Mouse (Mus musculus) mesoderm, embryonic 11.5 days (tissue): ENCODE measurements around the gene Prpf8.

Source experiments
- DNase-seq: peaks from one replicate; pipeline ENCODE4 v3.0.0-alpha.2; 2012; ENCODE audit warnings: low read depth, low spot score

The Prpf8 gene

DNA sequence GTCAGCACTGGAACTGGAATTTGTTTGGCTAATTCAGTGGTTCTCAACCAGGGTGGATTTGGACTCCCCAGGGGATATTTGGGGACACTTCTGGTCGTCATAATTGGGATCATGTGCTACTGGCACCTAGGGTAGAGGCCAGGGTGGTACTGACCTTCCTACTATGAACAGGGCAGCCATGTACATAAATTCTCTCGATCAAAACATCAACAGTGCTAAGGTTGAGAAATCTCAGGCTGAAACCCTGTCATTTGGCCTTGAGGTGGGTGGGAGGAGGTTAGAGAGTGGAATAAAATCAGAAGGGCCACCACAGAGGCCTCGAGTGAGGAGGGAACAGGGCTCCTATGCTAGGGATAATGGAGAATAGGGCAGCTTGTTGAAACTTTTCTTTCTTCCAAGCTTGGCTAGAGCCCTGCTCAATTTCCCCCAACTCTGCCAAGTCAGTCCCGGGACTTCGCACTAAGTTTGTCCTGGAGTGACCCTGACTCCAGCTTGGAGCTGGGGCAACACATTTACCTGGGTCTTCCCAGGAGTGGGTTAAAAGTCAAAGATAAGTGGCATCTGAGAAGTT lies 27.4 kb upstream of the Prpf8 start:
- no peak for DNase-seq

DNA sequence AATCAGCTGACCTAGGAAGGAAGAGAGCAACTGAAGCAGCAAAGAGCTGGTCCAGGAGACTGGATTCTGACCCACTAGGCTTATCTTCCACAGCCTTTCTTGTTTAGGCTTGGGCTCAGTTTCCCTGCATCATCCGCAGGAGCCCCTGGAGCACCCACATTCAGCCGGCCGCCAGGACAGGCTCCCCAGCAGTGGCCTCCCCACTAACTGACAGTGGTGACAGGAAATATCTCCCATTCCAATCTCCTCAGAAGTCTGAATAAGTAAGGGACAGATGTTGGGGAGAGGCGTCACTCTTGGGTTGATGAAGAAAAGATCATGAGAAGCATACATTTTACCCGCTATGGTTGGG lies 26.9 kb upstream of the Prpf8 start:
- DNase-seq: no peak

DNA sequence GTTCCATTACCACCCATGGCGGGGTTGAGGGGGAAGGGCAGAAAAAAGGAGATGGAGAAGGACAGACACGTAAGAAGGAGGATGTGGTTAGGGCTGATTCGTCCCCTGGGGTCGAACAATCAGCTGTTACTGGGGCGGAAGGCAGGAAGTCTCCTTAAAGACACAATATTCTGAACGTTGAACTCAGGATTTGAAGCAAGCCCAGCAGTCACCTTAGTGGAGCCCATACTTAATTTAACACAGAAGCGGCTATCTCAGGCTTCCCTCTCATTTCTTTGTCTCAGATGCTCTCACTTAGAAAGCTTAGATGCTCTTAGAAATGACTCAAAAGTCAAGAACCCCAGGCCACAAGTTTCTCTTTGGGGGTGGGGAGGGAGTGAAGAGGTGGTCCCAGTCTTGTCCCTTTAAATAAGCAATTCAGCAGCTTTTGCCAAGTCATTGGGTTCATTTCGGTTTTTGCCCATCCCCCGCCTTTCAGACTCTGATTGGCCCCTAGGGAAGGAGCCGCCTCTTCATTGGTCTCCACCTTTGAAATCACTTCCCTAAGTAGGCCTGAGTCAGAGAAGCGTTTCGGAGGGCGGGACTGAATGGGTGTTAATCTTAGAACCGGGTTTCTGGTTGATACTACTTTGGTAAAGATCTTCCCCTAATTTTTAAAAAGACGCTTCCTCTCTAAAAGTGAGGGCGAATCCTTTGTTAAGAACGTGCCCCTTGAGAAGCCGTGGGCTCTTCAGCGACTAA lies 26.3 kb upstream of the Prpf8 start:
- peak; percentile 89 for DNase-seq

DNA sequence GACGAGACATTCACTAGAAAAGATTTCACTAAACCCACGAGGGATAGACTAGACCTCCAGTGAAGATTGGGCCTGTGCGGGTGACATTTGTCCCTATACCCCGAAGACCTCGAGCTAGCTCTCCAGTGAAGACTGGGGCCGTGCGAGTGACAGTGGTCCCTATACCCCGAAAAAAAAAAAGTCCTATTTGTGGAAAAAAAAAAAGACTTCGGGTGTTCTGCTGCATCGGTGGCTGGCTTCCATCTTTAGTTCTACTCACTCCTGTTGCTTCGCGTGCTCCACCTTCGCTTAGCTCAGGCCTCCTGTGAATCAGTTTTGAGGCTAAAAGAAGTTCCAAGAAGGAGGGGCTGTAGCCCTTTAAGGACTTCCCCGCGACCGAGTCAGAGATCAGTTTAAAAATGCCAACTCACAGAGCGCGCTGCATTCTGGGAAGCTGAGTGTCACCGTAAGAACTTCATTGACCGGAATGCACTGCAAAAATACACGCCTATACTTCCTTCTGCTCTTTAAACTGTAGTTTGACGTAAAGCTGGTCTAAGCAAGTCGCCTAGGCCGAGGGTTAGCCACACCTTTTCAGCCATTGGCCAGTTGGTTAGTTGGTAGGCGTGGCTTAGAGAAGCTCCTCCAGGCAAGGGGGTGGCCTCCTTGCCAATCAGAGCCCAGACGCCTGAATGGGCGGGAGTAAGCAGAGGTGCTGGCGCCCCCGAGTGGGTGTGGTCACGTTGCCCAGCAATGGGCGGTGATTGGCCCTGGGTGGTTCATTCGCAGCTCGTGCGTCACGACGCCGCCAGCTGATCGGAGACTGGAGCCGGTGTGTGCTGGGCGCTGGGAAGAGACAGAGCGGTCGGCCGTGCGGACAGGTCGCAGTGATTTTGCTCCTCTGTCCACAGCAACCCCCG lies 25.5 kb upstream of the Prpf8 start, which contains the start of gene Tlcd2:
TSS of gene Tlcd2 (plus strand) at position 872 of the 899 bp plus-strand sequence.
- DNase-seq: peak; percentile 100

DNA sequence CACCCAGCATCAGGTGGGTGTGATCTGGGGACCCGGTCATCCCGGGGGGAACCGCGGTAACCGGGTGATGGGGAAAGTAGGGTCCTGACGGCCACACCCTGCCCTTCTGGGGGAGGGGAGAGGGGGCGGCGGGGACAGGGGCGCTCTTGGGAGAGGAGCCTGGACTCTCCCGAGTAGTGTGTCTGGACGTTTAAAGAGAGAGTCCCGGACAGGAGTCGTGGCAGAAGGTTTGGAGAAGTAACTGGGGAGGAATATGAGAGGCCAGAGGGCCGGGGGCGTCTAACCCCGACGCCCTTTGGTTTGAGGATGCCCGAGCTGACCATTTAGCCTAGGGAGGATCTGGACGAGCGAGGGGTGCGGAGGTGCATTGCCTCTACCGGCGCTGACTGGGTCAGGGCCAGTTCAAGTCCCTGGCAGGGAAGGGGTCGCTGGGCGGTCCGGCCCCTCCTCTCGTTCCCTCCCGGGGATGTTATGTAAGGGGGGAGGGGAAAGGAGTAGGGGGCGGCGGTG lies 24.8 kb upstream of the Prpf8 start:
- no peak for DNase-seq

DNA sequence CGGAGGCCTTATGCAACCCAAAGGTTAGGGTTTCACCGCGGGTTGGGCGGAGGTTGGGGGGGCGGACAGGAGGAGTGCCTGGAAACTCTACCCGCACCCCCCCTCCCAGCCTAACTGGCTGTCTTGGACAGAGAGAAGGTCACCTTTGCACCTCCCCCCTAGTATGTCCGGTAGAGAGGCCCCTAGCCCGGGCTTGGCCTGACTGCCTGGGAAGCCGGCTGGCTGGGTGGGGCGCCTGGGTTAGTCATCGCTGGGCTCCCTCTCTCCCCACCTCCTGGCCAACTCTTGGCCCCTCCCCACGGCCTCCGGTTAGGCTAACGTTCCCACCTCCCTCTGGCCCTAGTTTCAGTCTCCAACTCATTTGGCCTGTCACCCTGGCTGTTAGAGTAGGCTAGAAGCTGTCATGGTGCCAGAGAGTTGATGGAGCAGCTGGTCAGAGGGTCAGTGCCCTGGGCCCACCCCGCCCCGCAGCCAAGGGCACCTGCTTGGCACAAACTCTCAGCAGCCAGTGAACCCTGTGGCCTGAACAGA lies 24.3 kb upstream of the Prpf8 start:
- DNase-seq: peak; percentile 17

DNA sequence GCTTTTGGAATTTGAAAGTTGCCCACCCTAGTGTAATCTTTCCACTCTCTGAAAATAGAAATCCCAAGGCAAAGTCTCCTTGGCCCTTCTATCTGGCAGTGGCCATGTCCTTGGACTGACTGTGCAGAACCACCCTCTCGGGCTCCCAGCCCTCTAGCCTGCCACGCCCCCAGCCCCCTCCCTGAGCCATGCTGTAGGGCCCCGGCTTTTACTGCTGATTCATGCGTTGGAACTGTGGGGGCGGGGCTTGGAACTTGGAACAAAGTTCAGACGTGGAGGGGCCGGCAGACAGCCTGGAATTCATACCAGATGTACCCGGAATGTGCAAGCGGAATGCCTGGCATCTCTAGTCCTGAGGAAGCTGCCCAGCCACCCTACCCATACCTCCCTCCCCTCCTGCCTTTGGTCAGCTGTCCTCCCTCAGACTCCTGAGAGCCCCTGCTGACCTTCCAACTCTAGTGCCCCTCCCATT lies 23.7 kb upstream of the Prpf8 start:
- peak; percentile 94 for DNase-seq

DNA sequence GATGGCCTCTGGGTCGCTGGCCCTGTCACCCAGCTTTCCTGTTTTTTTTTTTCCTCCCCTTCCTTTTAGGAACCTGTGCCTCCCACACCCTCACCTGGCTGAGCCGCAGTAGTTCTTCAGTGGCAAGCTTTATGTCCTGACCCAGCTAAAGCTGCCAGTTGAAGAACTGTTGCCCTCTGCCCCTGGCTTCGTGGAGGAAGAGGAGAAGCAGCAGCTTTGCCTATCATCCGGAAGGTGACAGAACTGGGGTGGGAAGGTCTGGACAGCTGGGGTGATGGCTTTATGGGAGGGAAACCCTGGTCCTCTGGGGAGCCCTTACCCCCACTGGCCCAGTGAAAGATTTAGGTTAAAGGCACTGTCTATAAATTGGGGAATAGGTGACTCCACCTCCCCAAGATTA lies 23.0 kb upstream of the Prpf8 start:
- DNase-seq: no peak

DNA sequence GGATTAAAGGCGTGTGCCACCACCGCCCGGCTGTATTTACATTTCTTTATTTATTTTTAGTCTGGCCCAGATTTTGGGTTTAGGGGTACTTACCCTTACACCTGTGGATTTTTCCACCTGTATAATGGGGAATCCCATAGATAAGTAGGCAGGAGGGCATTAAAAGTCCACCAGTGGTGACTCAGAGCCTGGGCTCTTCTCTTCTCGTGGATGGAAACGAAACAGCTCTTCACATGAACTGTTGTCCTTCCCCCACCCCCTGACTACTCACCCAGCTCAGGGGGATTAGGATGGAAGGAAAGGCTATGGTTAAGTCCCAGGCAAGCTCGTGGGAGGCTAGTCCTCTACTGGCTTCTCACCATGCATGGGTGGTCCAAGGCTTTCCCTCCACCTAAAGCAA lies 22.2 kb upstream of the Prpf8 start:
- DNase-seq: no peak

DNA sequence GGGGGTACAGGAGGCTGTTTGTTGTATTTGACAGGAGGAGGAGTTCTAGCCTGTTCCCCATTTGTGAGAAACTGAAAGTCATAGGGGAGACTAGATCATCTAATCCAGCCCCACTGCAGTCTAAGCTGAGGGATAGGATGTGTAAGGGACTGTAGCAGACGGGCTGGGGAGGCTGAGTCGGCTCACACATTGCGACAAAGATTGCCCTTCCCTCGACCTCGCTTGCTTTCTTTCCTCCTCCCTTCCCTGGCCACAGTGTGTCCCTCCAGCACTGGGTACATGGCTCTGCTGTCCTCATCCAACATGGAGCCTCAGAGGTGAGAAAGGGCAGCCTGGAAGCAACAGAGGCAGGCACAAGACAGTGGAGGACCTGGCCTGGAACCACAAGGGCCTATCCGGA lies 21.6 kb upstream of the Prpf8 start:
- no peak for DNase-seq

DNA sequence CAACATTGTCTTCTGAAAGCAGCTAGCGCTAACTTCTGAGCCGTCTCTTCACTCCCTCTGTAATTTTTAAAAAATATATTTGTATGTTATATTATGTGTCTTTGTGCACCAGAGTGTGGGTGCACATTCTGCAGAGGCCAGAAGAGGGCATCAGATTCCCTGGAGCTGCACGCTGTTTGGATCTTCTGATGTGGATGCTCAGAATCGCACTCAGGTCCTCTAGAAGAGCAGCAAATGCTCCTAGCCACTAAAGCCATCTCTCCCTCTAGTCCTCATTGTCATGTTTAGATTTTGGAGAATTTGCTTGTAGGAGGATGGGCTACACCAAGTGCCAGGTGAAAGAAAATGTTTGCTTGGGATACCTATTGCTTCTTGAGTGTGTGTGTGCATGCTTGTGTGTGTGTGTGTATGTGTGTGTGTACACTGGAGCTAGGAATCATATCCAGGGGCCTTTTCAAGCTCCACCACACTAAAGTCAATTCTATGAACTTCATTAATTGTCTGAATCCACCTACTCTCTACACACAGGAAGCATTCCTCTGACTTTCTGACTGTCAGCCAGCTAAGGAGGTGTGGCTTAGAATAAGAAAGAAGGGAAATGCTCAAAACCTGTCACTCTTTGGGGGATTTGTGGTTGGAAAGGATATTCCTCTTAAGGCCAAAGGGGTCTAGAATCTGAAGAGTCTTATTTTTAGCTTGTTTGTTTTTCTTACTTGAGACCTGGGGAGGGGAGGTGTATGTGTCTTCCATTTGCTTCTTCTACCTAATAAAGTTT lies 19.7 kb upstream of the Prpf8 start:
- no peak for DNase-seq

DNA sequence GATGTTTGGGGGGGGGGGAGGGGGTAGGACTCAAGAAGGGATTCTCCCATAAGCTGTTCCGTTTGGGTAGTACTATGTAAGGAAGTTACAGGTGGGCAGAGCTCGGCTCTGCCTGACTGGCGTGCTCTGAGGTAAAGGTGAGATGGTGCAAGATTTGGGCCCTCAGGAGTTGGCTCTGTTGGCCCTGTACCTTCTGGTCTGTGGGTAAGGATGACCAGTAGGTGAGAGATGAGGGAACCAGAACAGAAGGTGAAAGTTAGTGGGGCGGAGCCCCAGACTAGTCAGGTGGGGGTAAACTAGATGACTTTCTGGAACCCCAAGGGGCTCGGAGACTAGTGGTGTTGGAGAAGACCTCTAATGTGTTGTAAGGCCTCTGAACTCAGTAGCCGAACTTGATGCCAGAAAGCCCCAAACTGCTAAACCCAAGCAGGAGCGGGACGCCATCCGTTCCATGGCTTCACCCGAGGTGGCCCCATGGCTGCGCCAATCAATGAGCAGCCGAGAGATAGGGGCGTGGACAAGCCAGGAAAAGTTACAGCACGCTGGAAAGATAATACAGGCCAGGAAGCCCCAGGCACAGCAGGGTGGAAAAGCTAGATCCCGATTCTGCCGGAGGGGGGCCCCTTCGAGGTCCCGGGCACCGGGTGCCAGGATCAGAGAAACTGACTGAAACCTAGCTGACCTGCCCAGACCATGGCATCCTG lies 19.0 kb upstream of the Prpf8 start:
- peak; percentile 49 for DNase-seq

DNA sequence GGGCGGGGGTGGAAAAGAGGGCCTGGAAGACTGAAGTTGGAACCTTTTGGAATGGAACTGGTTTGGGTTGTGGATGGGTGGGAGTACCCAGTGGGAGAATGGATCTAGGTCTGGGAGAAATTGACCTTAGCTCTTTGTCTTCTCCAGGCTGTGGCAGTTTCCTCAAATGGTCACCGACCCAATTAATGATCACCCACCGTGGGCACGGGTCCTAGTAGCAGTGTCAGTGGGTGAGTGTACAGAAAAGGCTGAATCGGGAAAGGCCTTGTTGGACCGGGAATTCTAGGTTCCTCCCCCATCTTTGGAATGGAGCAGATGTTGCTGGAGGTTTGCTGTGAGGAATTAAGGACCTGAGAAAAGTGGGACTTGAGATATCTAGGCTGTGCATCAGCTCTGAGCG lies 18.2 kb upstream of the Prpf8 start:
- DNase-seq: no peak

DNA sequence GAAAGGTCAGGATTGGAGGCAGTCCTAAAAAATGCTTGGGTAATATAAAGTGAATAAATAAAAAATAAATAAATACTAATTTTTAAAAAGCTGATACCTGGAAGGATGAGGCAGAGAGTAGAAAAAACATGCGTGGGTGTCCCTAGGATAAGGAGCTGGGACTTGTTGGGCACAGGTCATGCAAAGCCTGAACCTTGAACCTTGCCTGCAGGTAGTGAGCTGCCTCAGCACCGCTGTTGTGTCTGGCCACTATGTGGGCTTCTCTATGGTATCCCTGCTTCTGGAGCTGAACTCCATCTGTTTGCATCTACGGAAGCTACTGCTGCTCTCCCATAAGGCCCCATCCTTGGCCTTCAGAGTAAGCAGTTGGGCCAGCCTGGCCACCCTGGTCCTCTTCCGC lies 17.4 kb upstream of the Prpf8 start:
- no peak for DNase-seq

DNA sequence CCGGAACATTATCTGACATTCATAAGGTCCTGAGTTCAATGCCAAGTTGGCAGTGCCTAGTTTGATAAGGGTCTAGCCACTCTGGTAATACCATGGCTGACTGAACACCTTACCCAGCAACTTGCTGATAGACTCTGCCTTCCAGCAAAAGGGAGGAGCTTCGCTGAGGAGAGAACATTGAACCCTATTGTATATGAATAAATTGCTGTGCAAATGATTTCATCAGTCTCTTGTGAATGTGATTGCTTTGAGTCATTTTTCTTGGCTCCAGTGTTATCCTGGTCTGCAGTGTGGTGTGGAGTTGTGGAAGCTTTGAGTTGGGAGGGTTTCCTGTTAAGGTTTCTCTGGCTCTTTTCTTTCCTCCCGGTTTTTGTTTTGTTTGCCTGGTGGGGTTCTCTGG lies 15.9 kb upstream of the Prpf8 start:
- no peak for DNase-seq

DNA sequence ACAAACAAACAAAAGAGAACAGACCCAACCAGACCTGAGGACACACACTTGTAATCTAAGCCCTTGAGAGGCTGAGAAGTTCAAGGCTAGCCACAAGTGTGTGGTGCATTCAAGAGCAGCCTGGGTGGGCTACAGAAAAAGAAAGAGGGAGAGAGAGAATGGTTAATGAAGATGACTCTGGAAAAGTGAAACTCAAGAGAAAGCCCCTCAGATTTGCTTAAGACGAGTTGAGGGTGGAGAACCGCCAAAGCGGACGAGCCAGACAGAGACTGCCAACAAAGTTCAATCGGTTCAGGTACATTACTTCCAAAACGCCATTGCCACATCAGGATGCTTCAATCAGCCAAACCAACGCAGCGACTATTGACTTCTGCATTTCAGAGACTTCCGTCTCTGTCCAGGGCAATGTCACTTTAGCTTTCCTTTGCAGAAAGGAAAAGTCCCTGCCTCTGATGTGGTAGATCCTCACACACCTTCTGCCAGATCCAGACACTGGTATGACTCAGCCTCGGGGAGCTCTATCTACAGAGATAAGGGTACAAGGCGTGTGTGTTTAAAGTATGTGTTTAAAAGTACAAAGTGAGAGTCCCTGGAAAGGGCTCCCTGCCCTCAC lies 14.0 kb upstream of the Prpf8 start:
- DNase-seq: no peak

DNA sequence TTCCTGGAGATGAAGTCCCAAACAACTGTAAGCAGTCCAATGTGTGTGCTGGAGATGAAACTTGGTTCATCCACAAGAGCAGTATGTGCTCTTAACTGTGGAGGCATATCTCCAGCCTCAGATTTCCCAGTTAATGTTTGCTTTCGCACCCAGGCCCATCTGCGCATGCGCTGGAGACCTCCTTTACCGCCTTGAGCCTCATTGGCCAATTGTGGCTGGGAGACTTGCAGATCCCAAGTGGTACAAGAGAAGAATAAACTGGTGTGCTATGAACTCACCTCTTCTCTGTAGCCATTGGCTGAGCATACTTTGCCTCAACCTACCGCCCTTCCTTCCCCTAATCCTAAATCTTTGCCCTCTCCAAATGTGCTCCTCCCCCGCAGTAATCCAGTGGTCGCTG lies 13.2 kb upstream of the Prpf8 start:
- no peak for DNase-seq

DNA sequence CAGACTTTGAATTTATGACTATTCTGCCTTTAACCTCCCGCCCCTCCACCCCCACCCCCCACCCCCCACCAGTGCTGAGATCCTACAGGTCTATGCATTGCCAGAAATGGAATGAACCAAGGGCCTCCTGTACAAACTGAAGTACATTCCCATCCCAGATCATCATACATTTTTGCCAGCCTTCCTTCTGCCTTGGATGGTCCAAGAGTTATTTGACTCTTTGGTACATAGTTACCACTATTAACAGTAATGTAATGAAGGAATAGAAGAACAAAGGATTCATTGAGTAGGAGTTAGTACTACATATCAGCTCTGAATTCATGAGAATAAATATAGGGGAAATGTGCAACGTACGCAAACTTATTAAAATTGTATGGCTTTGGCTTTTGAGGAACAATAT lies 424 bp upstream of the Prpf8 start:
- DNase-seq: no peak

DNA sequence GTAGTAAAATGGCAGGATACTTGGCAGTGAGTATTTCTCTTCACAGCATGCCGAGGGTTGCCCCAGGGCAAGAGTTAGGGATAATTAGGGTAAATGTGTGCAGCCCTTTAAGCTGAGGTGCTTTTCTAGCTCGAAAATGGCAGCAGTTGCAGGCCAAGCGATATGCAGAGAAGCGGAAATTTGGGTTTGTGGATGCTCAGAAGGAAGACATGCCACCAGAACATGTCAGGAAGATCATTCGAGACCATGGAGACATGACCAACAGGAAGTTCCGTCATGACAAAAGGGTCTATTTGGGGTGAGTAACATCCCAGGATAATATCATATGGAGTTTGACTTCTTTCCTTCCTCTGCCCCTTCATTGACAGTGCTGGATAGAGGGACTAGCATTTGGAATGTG lies 880 bp downstream of the Prpf8 start:
- no peak for DNase-seq
